Mouse (Mus musculus) cerebellum, adult 8-10 months (tissue): Measurements from ENCODE around the gene Il1r2.

Experiments used
- DNase-seq: peaks from one replicate; pipeline ENCODE4 v3.0.0; 2022

Gene Il1r2

GRCm38 (mm10) chr1:40073779-40074178 is at the start of gene Il1r2:
Gene Il1r2, plus strand, starts transcription at chr1:40074079.
- no peak for DNase-seq

GRCm38 (mm10) chr1:40024554-40025320 is 49.1 kb upstream of the Il1r2 start:
- no peak for DNase-seq

GRCm38 (mm10) chr1:40025416-40025815 is 48.5 kb upstream of the Il1r2 start:
- no peak for DNase-seq

DNA sequence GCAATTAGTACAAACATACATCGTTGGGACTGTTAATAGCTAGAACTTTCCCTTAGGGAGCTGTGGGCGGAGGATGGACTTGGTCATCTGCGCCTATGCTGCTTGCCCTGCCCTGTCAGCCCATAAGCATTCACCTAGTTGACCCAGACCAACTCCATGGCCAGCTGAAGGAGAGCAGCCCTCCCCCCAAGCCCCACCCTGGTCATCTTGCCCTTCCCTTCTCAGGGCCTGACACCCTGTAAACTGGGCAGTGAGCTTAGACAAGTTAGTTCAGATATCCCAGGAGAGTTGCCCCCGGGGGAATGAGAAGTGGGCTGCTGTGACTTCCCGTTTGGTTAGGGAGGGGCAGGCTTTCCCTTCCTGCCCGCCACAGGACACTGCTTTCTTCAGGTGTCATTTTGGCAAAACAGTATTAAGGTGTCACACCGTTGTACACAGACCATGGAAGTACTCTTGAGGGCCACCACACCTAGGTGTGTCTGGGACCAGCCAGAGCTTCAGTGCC is 46.7 kb upstream of the Il1r2 start:
- no peak for DNase-seq

DNA sequence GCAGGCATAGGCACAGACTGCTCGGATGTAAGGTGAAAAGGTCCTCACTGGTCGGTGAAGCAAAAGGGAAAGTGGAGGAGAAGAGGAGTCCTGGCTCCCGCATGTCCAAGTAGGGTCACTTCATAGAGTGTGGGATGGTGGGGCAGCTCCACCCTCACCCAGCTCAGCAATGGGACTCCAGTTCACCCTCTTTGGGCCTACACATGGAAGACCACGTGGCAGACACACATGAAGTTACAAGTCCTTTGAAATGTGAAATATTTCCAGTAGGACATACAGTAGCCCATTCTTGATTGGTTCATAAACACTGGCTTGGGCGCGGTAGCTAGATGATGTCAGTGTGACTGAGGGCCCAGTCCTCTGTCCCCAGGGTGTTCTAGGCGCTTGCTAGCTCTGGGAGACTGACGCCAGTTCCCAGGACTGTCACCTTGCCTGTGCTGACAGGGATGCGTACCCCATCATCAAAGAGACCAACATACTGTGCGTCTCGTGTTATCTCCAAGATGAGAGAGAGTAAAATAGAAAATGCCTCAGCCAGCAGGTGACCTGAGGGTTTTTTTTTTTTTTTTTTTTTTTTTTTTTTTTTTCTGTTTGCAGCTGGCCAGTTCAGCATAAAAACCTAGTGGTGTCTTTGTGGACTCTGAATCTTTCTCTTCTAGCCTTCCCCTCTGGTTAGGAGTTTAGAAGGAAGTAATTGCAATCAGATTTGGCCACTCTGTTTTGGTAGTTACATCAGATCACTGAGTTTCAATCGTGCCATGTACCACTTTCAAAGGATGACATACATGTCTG is 45.5 kb upstream of the Il1r2 start:
- no peak for DNase-seq

GRCm38 (mm10) chr1:40029597-40029996 is 44.3 kb upstream of the Il1r2 start:
- no peak for DNase-seq

GRCm38 (mm10) chr1:40030287-40030975 is 43.4 kb upstream of the Il1r2 start:
- DNase-seq, result no peak

- DNase-seq, result no peak
Measured at GRCm38 (mm10) chr1:40030976-40031356, 42.9 kb upstream of the Il1r2 start.

DNA sequence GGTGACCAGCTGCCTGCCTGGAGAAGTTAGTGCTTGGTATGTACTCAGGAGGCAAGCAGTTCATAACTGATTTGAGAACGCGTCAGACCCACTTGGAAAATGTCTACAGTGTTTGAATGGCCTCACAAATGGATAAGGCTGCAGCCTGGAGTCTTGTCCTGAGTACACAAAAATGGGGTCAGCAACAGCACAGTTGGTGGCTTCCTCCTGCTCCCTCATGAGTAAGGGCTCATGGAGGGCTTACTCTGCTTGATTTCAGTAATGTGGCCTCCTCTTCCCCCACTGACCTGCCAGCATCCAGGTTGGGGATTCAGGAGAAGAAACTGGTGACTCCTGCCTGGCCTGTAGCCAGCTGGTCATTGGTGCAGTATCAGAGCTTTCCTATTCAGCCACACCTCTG is 42.3 kb upstream of the Il1r2 start:
- DNase-seq, result no peak

- no peak for DNase-seq
Measured at GRCm38 (mm10) chr1:40033315-40033714, 40.6 kb upstream of the Il1r2 start.

DNA sequence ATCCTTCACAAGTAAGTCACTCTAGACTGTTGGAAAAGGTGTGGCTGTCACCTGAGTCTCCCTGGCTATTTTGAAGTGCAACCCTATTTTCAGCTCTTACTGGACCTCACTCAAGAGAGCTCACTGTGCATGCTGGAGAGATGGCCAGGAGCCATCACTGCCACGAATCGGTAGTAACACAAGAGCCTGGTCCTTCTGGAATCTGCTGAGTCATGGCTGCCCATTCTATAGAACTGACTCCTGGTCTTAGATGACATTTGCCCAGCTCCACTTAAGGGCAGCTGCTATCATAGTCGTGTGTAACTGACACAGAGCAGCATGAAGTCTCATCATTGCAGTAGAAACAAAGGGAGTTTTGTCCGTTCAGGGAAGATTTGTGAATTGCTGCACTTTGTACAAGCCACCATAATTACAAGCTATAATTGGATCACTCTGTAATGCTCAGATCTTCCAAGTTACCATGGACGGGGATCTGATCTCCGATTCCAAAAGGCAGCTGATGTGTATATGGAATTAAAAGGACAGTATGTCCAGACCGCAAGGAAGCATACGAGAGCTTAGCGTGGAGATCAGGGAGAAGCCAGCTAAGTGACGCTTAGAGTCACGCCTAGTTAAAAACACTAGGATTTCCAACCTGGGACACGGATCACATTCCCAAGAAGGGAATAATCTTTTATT is 40.0 kb upstream of the Il1r2 start:
- DNase-seq, result no peak

DNA sequence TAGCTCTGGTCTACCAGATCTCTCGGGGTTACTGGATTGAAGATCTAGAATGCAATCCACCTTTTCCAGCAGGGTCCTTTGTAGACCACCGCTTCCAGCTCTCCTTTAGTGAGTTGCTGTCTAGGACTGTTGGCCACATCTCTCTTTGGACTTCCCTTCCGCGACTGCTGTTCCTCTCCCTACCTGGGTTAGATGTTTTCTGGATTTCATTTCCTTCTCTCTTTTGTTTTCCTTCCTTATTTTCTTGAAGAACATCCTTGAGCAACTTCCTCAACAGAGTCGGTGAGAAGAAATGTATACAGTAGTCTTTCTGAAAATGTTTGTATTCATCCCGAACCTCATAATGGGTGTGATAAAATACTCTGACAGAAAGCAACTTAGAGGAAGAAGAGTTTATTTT is 36.0 kb upstream of the Il1r2 start:
- no peak for DNase-seq

- no peak for DNase-seq
Measured at GRCm38 (mm10) chr1:40045686-40046085, 28.2 kb upstream of the Il1r2 start.

DNA sequence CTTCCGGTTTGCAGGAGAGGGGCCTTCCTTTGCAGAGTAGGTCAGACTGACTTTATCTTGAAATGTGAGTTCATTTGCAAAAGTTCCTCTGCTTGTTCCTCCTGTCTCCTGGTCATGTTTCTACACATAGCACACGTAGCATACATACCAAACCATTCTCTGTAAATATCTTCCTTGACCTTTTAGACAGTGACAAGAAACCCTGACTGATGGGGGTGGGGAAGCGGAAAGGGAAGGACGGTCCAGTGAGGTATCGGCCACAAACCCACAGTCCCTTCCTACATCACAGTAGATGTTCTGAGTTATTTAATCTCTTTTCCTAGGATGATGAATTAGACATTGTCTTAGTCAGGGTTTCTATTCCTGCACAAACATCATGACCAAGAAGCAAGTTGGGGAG is 27.3 kb upstream of the Il1r2 start:
- DNase-seq, result no peak

- DNase-seq, result no peak
Measured at GRCm38 (mm10) chr1:40051157-40051556, 22.7 kb upstream of the Il1r2 start.

DNA sequence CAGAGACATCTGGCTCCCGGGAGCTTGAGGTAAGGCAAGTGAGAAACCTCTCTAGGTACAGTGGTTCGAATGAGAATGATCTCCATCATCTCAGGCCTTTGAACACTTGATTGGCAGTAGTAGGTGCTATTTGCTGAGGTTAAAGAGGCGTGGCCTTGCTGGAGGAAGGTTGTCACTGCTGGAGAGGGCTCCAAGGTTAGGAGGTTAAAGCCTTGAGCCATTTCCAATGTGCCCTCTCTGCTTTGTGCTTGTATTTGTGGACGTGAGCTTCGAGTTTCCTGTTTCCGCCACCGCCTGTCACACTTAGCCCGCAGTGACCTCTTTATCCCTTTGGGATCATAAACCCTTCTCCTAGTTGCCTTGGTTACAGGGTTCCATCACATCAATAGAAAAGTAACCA is 21.7 kb upstream of the Il1r2 start:
- DNase-seq, result no peak

GRCm38 (mm10) chr1:40053071-40053470 is 20.8 kb upstream of the Il1r2 start:
- no peak for DNase-seq

GRCm38 (mm10) chr1:40055051-40055450 is 18.8 kb upstream of the Il1r2 start:
- DNase-seq, result no peak

DNA sequence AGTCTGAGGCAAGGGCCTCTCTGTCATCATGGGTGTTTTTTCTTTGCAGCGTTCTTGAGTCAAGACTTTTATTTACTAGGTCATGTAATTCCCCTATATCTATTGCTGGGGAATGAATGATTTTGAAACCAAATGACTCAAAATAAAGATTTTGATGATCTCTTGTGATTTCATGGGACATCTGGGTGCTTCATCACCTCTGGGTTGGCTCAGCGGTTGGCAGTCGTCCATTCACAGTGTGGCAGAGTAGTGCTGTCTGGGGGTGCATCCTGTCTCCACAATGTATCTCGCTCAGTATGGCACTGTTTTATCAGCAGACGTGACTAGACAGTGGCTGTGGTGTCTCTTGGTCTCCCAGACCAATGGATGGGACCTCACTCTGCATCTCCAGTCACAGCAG is 17.9 kb upstream of the Il1r2 start:
- no peak for DNase-seq

- DNase-seq, result no peak
Measured at GRCm38 (mm10) chr1:40057351-40057750, 16.5 kb upstream of the Il1r2 start.

DNA sequence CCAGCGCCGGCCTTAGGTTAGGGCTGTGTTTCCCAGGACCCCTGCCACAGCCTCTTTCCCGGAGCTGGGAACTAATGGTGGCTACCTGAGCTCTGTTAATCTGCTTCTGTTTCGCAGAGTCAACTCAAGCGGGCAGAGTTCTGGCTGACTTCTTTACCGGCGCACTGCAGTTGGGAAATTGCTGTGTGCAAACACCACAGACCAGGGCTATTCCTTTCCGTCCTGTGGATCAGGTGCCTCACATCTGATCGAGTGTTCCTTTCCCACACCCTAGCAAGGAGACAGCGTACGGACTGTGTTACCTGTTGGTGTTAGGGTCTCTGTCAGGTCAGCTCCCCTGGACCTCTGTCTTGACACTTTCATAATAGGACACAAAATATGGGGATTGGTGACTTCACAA is 15.9 kb upstream of the Il1r2 start:
- no peak for DNase-seq

GRCm38 (mm10) chr1:40059122-40059774 is 14.6 kb upstream of the Il1r2 start:
- DNase-seq, result no peak

DNA sequence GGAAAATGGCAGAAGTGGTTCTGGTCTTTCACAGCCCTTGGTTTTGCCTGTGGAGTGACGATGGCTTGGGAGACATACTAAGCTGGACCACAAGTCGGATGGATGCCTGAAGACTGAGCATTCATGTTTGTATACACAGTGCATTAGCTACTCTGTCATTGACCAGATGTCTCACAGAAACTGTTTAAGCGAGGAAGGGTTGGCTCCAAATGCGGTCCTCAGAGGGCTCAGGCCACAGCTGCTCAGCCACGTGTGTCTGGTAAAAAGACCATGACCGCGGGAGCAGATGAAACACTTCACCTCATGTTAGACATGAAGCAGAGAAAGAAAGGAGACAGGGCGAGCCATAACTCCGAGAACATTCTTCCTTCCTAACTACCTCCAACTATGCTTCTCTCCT is 12.5 kb upstream of the Il1r2 start:
- DNase-seq, result no peak
